Mouse (Mus musculus) layer of hippocampus, postnatal 10 days (tissue): Measurements from ENCODE around the gene Mrap. TPM values are rescaled to one million over a fixed set of nuclear protein-coding genes. Genes with fewer than 3 reads are reported as not detected.
A peak's percentile ranks its signal among the peaks of the same experiment; 100 is the strongest.

ENCODE experiments used
- DNase-seq, 2 experiments: peaks; one replicate each; pipeline ENCODE4 v3.0.0; 2021; ENCODE audit warnings: low spot score in 2 of 2
- total RNA-seq, 2 experiments: library from RNA; stranded (reverse); gene quantifications; 2 replicates each; pipeline ENCODE4 v1.2.3; 2021

Mrap gene
- total RNA-seq, 2 experiments from 2014 or later, result not detected

GRCm38 (mm10) chr16:90753386-90753941 is 15.5 kb downstream of the Mrap start:
- no peak for DNase-seq

DNA sequence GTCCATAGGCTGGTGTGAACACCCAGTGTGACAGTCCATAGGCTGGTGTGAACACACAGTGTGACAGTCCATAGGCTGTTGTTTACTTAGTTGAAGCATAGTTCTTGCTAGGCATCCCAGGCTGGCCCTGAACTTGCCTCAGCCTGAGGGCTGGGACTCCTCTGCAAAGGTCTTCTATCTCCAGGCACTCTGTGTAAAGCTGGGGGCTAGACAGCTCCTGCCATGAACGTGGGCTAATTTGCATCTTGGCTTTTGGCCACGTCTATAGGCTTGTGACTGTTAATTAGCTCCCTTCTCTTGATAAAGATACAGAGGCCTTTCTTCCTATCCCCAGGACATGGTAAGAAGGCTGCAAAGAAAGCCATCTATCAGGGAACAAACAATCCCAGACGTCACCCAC is 21.3 kb downstream of the Mrap start:
- DNase-seq, result no peak

DNA sequence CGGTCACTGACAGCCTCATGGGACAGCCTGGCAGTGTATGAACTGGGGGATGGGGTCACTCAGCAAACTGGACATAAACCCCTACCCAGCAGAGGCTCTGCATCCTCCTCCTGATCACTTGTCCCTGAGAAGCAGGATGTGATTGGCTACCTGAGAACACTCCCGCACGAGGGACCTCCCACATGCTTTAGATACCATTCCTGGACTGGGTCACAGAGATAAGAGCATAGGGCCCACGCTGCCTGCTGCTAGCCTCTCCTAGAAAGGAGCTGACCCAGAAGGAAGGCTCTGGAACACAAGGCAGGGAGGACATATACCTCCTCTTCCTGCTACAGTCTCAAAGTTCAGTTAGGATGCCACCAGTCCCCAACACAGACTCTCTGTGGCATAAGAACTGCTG is 22.5 kb downstream of the Mrap start:
- DNase-seq, result no peak

- no peak for DNase-seq
Measured at GRCm38 (mm10) chr16:90765195-90765877, 27.3 kb downstream of the Mrap start.

GRCm38 (mm10) chr16:90766919-90767454 is 29.0 kb downstream of the Mrap start:
- no peak for DNase-seq

- no peak for DNase-seq
Measured at GRCm38 (mm10) chr16:90774216-90774615, 36.2 kb downstream of the Mrap start.

GRCm38 (mm10) chr16:90774646-90775045 is 36.6 kb downstream of the Mrap start:
- DNase-seq, result no peak

DNA sequence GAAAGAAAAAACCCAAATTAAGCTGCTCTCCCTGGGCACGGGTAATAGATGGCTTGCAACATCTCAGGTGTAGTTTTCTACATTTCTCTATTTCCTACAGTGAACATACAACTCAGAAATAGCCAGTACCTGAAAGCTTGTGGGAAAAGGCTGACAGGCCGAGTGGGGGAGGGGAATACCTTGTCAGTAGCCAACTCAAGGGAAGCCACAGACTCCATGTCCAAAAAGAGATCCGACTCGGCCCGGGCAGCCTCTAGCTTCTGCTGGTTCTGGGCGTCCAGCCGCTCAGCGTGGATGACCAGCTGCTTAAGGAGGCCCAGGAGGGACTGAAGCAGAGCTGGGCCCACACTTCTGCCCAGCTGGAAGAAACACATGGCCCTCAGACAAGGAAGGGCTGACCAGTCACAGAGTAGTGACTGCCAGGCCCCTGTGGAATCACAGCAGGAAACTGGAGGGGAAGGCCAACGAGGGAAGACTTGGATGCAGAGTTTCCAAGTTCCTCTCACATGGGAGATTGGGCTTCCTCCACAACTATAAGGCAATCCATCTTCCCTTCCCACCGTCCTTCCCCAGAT is 38.0 kb downstream of the Mrap start:
- DNase-seq, result no peak

GRCm38 (mm10) chr16:90779783-90780182 is 41.8 kb downstream of the Mrap start:
- DNase-seq, result no peak

DNA sequence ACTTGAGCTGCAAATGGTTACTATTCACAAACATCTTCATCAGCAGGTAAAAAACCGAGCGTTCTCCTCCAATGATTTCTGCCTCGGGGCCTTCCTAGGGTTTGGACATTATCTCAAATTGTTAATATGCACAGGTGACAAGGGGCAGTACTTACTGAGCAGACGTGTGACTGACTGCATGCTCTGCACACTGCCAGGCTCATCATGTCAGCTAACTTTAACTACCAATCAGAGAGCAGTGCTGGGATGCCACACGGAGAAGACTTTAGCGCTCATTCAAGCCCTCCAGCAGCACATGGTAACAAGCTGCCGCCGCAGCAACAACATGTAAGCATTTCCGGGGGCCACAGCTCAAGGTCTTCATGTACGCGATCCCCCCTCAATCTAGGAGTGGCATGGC is 45.3 kb downstream of the Mrap start:
- DNase-seq, result no peak

GRCm38 (mm10) chr16:90785257-90785656 is 47.2 kb downstream of the Mrap start:
- DNase-seq, result no peak

DNA sequence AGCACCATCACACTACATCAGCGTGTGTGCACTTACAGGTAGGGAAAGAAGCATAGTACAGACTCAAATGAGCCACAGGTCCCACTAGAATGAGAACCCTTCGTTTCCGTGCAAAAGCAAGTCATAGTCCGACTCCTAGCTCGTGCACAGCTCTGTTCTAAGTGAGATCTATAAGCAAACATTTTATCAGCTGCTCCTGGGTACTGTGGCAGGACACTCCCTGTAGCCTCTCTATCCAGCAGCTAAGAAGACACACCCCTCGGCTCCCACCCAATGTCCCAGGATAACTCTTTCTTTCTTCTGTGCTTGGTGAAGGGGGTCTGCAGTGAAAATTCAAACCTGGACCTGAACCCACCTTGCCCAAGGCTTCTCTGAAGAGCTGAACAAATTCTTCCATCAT is 50.6 kb downstream of the Mrap start:
- DNase-seq, result no peak

DNA sequence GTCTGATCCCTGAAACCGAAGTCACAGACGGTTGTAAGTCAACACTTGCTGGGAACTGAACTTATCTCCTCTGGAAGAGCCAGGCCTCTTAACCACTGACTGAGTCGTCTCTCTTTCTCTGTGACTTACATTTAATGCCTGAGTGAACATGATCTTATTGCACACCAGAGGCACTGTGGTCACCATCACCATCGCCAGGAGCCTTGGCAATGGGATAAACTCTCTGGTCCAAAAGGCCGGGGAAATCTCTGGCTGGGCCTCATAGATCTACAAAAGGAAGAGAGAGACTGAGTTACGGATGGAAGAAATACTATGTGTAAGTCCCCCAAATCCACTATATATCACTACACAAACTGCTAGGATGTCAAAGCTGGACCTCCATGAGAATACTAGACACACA is 52.9 kb downstream of the Mrap start:
- no peak for DNase-seq

GRCm38 (mm10) chr16:90792066-90792465 is 54.1 kb downstream of the Mrap start:
- DNase-seq, result no peak

DNA sequence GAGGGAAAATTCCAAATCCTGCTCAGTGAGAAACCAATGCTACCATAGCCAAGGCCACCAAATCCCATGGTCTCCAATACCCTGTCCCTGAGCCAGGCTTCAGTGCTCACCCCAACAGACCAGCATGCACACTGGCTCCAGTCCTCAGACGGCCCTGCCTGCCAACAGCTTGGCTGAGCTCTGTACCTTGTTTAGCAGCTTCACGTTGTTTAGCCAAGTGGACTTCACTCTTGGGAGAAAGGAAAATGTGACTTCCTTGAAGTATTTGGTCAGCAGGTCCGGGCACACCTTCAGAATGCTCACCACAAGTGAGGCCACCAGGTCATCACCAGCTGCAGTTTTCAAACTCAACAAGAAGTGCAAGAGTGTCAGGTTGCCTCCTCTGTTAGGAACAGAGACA is 54.5 kb downstream of the Mrap start:
- DNase-seq, result peak; percentile 14 to 35

GRCm38 (mm10) chr16:90794708-90795107 is 56.7 kb downstream of the Mrap start:
- no peak for DNase-seq

GRCm38 (mm10) chr16:90798446-90798845 is 60.4 kb downstream of the Mrap start:
- no peak for DNase-seq

GRCm38 (mm10) chr16:90798848-90799247 is 60.8 kb downstream of the Mrap start:
- no peak for DNase-seq
